In genomic region chr5:115333626-115334025, GRCm38 (mm10) we compare ENCODE assay signal across 13 mouse cellular contexts. TPM values are rescaled to one million over a fixed set of nuclear protein-coding genes. Genes with fewer than 3 reads are reported as not detected.
DNase-seq lines count a peak whose midpoint lies in the region; ATAC-seq lines count a peak whose summit lies in the region.
"Had no signal": no experiment of that assay in that cellular context is flagged by ENCODE, and none has a peak within 500 bp of the region (broad histone marks: within the 10 kb centered on the region; RNA-seq: fewer than 3 reads in every experiment).

No protein-coding gene starts in this region.

- H3K9me3 ChIP-seq in heart, embryonic 14.5 days (ENCODE audit: control insufficient read depth, low read length) = no peaks in the 10 kb centered on the region
- no peaks in the 10 kb centered on the region for H3K9me3 ChIP-seq in liver, embryonic 15.5 days (replicated peaks)
- H3K9me3 ChIP-seq in stomach, embryonic 16.5 days (replicated peaks; ENCODE audit: control insufficient read depth, low read length) = no peaks in the 10 kb centered on the region
- H3K9me3 ChIP-seq: embryonic facial prominence, embryonic 15.5 days; lung, embryonic 15.5 days had no signal

- peaks cover 69% of the 10 kb centered on the region for H3K36me3 ChIP-seq in heart, embryonic 14.5 days (ENCODE audit: control insufficient read depth, insufficient read depth, low read length)
- H3K36me3 ChIP-seq in liver, embryonic 15.5 days (replicated peaks) = peaks cover 86% of the 10 kb centered on the region
- peaks cover 11% of the 10 kb centered on the region for H3K36me3 ChIP-seq in stomach, embryonic 16.5 days (ENCODE audit: control insufficient read depth, insufficient read depth, low read length)

- peak overlapping the region; percentile 40 to 55; a peak in 3 of 4 replicates for H3K27ac ChIP-seq in heart, embryonic 14.5 days (replicated peaks in 1 of 2; ENCODE audit: control insufficient read depth in 1 of 2, insufficient read depth in 1 of 2, low read depth in 2 of 2, low read length in 2 of 2)
- peak overlapping the region; percentile 89 for H3K27ac ChIP-seq in liver, embryonic 15.5 days (replicated peaks)
- H3K27ac ChIP-seq in stomach, embryonic 16.5 days (ENCODE audit: low read length) = no peak overlapping the region
- H3K27ac ChIP-seq: embryonic facial prominence, embryonic 15.5 days; lung, embryonic 15.5 days had no signal

- no peak overlapping the region for H3K4me2 ChIP-seq in heart, embryonic 14.5 days (ENCODE audit: low read length)
- peak overlapping the region; percentile 54 for H3K4me2 ChIP-seq in liver, embryonic 15.5 days
- H3K4me2 ChIP-seq in stomach, embryonic 16.5 days (ENCODE audit: low read depth, low read length) = no peak overlapping the region
- H3K4me2 ChIP-seq: embryonic facial prominence, embryonic 15.5 days; lung, embryonic 15.5 days had no signal

- H3K4me3 ChIP-seq in heart, embryonic 14.5 days (ENCODE audit: control insufficient read depth in 1 of 2, insufficient read depth in 1 of 2, low read depth in 1 of 2, low read length in 2 of 2) = no peak overlapping the region
- H3K4me3 ChIP-seq in liver, embryonic 15.5 days (replicated peaks) = peak overlapping the region; percentile 19
- H3K4me3 ChIP-seq in stomach, embryonic 16.5 days (replicated peaks; ENCODE audit: low read length) = no peak overlapping the region
- H3K4me3 ChIP-seq: embryonic facial prominence, embryonic 15.5 days; lung, embryonic 15.5 days had no signal

- intact Hi-C loops in heart, postnatal 25 days (cut with DNase I) = no loop called here

- 53% methylated on average over 3 of the region's 3 CpGs for WGBS in heart, embryonic 14.5 days
- 13% methylated on average over 3 of the region's 3 CpGs for WGBS in liver, embryonic 15.5 days (ENCODE audit: insufficient replicate concordance)
- WGBS in stomach, embryonic 16.5 days = 75% methylated on average over 3 of the region's 3 CpGs

- H3K27me3 ChIP-seq in heart, embryonic 14.5 days (ENCODE audit: control insufficient read depth, insufficient read depth, low read length) = no peaks in the 10 kb centered on the region
- no peaks in the 10 kb centered on the region for H3K27me3 ChIP-seq in liver, embryonic 15.5 days
- no peaks in the 10 kb centered on the region for H3K27me3 ChIP-seq in stomach, embryonic 16.5 days (ENCODE audit: control insufficient read depth, insufficient read depth, low read length)
- H3K27me3 ChIP-seq: embryonic facial prominence, embryonic 15.5 days; lung, embryonic 15.5 days had no signal

- no peak overlapping the region; the same call in 1 of the 2 replicates for H3K9ac ChIP-seq in heart, embryonic 14.5 days (ENCODE audit: low read length)
- H3K9ac ChIP-seq in liver, embryonic 15.5 days = peak overlapping the region; percentile 38
- H3K9ac ChIP-seq in stomach, embryonic 16.5 days (ENCODE audit: low read length) = no peak overlapping the region
- H3K9ac ChIP-seq: embryonic facial prominence, embryonic 15.5 days; lung, embryonic 15.5 days had no signal

- peaks cover 10 to 15% of the 10 kb centered on the region in 2 experiments for H3K4me1 ChIP-seq in heart, embryonic 14.5 days (ENCODE audit: control insufficient read depth in 2 of 2, insufficient read depth in 2 of 2, low read length in 2 of 2)
- H3K4me1 ChIP-seq in liver, embryonic 15.5 days (replicated peaks) = peaks cover 91% of the 10 kb centered on the region
- H3K4me1 ChIP-seq in stomach, embryonic 16.5 days (ENCODE audit: control insufficient read depth, insufficient read depth, low read length) = peaks cover 9% of the 10 kb centered on the region

- no peak for DNase-seq in heart, postnatal 25 days (ENCODE audit: low spot score)
- DNase-seq in testis, postnatal 14 days (ENCODE audit: low spot score) = peak; percentile 41
- no peak for DNase-seq in testis, postnatal 10 days (ENCODE audit: low spot score)
- DNase-seq in urinary bladder, postnatal 36 days (ENCODE audit: low spot score in 2 of 2) = no peak
- DNase-seq: adrenal gland, postnatal 25 days; cerebellum, postnatal 10 days; thymus, postnatal 36 days had no signal

- no peak for ATAC-seq in heart, embryonic 14.5 days (ENCODE audit: insufficient number of reproducible peaks, insufficient read depth, low FRiP score, low read depth)
- peak; percentile 95 for ATAC-seq in liver, embryonic 15.5 days (ENCODE audit: insufficient read depth)
- ATAC-seq in stomach, embryonic 16.5 days (ENCODE audit: insufficient read depth, low FRiP score) = peak; percentile 49; the same call in 1 of the 2 replicates
- ATAC-seq in inflammation-experienced regulatory T-cells, adult 6 months = no peak

RNA-seq across cellular contexts. Expression of gene Srsf9, which starts 6.6 kb away (rescaled TPM):
- polyA plus RNA-seq in heart, embryonic 14.5 days (2014; fragmentation: Nextera tagmentation; extraction: Ambion mirVana) = 95.0 and 104 TPM in 2 replicates
- total RNA-seq in heart, postnatal 25 days (2021) = 10 to 100 TPM; 18.5 to 20.6 TPM
- polyA plus RNA-seq in liver, embryonic 15.5 days (2015; fragmentation: Nextera tagmentation; extraction: Ambion mirVana) = 88.7 and 92.1 TPM in 2 replicates
- polyA plus RNA-seq in stomach, embryonic 16.5 days (2015; fragmentation: Nextera tagmentation; extraction: Ambion mirVana) = 111 and 127 TPM in 2 replicates
- polyA plus RNA-seq in inflammation-experienced regulatory T-cells, adult 6 months (2017; shearing (Covaris generic)) = 10 to 100 TPM; 15.7 to 26.8 (median 26.5) TPM

RNA-seq across cellular contexts. Expression of gene Gatc, which starts 7.4 kb away (rescaled TPM):
- polyA plus RNA-seq in heart, embryonic 14.5 days (2014; fragmentation: Nextera tagmentation; extraction: Ambion mirVana) = 28.3 and 29.1 TPM in 2 replicates
- 10 to 100 TPM; 16.9 to 17.6 TPM for total RNA-seq in heart, postnatal 25 days (2021)
- polyA plus RNA-seq in liver, embryonic 15.5 days (2015; fragmentation: Nextera tagmentation; extraction: Ambion mirVana) = 11.6 and 13.4 TPM in 2 replicates
- 21.3 and 24.5 TPM in 2 replicates for polyA plus RNA-seq in stomach, embryonic 16.5 days (2015; fragmentation: Nextera tagmentation; extraction: Ambion mirVana)
- 10 to 100 TPM; 10.7 to 12.5 (median 11.3) TPM for polyA plus RNA-seq in inflammation-experienced regulatory T-cells, adult 6 months (2017; shearing (Covaris generic))

RNA-seq across cellular contexts. Expression of gene Triap1, which starts 7.4 kb away (rescaled TPM):
- polyA plus RNA-seq in heart, embryonic 14.5 days (2014; fragmentation: Nextera tagmentation; extraction: Ambion mirVana) = 42.9 and 47.6 TPM in 2 replicates
- total RNA-seq in heart, postnatal 25 days (2021) = 10 to 100 TPM; 23.8 to 26.2 TPM
- polyA plus RNA-seq in liver, embryonic 15.5 days (2015; fragmentation: Nextera tagmentation; extraction: Ambion mirVana) = 26.6 and 29.6 TPM in 2 replicates
- 49.4 and 60.9 TPM in 2 replicates for polyA plus RNA-seq in stomach, embryonic 16.5 days (2015; fragmentation: Nextera tagmentation; extraction: Ambion mirVana)
- polyA plus RNA-seq in inflammation-experienced regulatory T-cells, adult 6 months (2017; shearing (Covaris generic)) = 10 to 100 TPM; 40.3 to 56.5 (median 51.5) TPM

RNA-seq across cellular contexts. Expression of gene Cox6a1, which starts 15.2 kb away (rescaled TPM):
- polyA plus RNA-seq in heart, embryonic 14.5 days (2014; fragmentation: Nextera tagmentation; extraction: Ambion mirVana) = 1,685 and 1,706 TPM in 2 replicates
- 100 to 1,000 TPM; 282 to 287 TPM for total RNA-seq in heart, postnatal 25 days (2021)
- polyA plus RNA-seq in liver, embryonic 15.5 days (2015; fragmentation: Nextera tagmentation; extraction: Ambion mirVana) = 700 and 702 TPM in 2 replicates
- polyA plus RNA-seq in stomach, embryonic 16.5 days (2015; fragmentation: Nextera tagmentation; extraction: Ambion mirVana) = 927 and 1,043 TPM in 2 replicates
- polyA plus RNA-seq in inflammation-experienced regulatory T-cells, adult 6 months (2017; shearing (Covaris generic)) = 100 to 1,000 TPM; 550 to 644 (median 560) TPM

RNA-seq across cellular contexts. Expression of gene Dynll1, which starts 32.8 kb away (rescaled TPM):
- polyA plus RNA-seq in heart, embryonic 14.5 days (2014; fragmentation: Nextera tagmentation; extraction: Ambion mirVana) = 1,218 and 1,301 TPM in 2 replicates
- 100 to 1,000 TPM in 1 of 2 experiments, 10 to 100 TPM in 1; 90.1 to 120 TPM for total RNA-seq in heart, postnatal 25 days (2021)
- polyA plus RNA-seq in liver, embryonic 15.5 days (2015; fragmentation: Nextera tagmentation; extraction: Ambion mirVana) = 525 and 554 TPM in 2 replicates
- 1,419 and 1,514 TPM in 2 replicates for polyA plus RNA-seq in stomach, embryonic 16.5 days (2015; fragmentation: Nextera tagmentation; extraction: Ambion mirVana)
- polyA plus RNA-seq in inflammation-experienced regulatory T-cells, adult 6 months (2017; shearing (Covaris generic)) = 100 to 1,000 TPM; 360 to 571 (median 381) TPM

Comparison
In these comparisons a context has a peak if more than half of its experiments do, and no peak if none do; other contexts are left out.
1. ATAC-seq: peak in liver, embryonic 15.5 days (single experiment) and stomach, embryonic 16.5 days (single experiment); none in heart, embryonic 14.5 days (single experiment) and inflammation-experienced regulatory T-cells, adult 6 months (single experiment).